25 mouse cellular contexts compared by ENCODE assay signal in the genomic region with DNA sequence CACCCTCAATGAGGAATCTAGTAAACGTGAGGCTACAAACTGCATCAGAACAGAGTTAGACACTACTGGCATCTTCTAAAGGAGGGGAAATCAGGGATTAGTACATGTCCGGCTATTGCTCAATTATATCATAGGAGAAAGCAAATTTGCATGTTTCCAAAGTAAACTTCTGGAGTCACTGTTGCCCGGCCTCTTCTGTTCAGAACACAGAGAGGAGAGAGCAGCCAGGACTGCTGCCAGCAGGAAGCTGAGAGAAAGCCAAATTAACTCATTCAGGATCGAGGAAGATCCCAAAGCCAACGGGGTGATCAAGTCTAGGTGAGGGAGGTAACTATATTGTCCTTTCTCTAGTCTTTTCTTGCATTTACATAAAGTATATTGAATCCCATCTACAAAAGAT.
A peak's percentile ranks its signal among the peaks of the same experiment; 100 is the strongest.
DNase-seq lines count a peak whose midpoint lies in the region; ATAC-seq and TF ChIP-seq lines count a peak whose summit lies in the region.
"Had no signal": no experiment of that assay in that cellular context is flagged by ENCODE, and none has a peak within 500 bp of the region (broad histone marks: within the 10 kb centered on the region; RNA-seq: fewer than 3 reads in every experiment).

No protein-coding gene starts in this region.

- no peaks in the 10 kb centered on the region for H3K36me3 ChIP-seq in liver, adult 2 months (ENCODE audit: control insufficient read depth, insufficient read depth, low read length)
- H3K36me3 ChIP-seq in midbrain, embryonic 15.5 days (replicated peaks), result no peaks in the 10 kb centered on the region
- H3K36me3 ChIP-seq: embryonic facial prominence, embryonic 10.5 days; embryonic facial prominence, embryonic 13.5 days; forebrain, embryonic 12.5 days; forebrain, embryonic 15.5 days; heart, embryonic 10.5 days; heart, embryonic 13.5 days; hindbrain, embryonic 12.5 days; hindbrain, embryonic 15.5 days had no signal

- TF ChIP-seq CTCF in cerebellum, adult 2 months (IDR thresholded peaks at IDR 0.05; ENCODE audit: borderline replicate concordance, insufficient read depth, low read depth, low read length), result no peak
- TF ChIP-seq CTCF in liver, adult 2 months (IDR thresholded peaks at IDR 0.05; ENCODE audit: low read depth, low read length), result no peak

- H3K27ac ChIP-seq in cerebellum, adult 2 months (ENCODE audit: insufficient read depth, low read length), result no peak overlapping the region
- H3K27ac ChIP-seq in liver, adult 2 months (replicated peaks; ENCODE audit: insufficient read depth, low read depth, low read length), result no peak overlapping the region
- H3K27ac ChIP-seq in midbrain, embryonic 15.5 days, result no peak overlapping the region
- H3K27ac ChIP-seq: embryonic facial prominence, embryonic 10.5 days; embryonic facial prominence, embryonic 13.5 days; forebrain, embryonic 12.5 days; forebrain, embryonic 15.5 days; heart, adult 2 months; heart, embryonic 10.5 days; heart, embryonic 13.5 days; hindbrain, embryonic 12.5 days; hindbrain, embryonic 15.5 days had no signal

- no peak for TF ChIP-seq POLR2A in cerebellum, adult 2 months (IDR thresholded peaks at IDR 0.05; ENCODE audit: borderline replicate concordance, insufficient read depth, low read length)
- TF ChIP-seq POLR2A in liver, adult 2 months (IDR thresholded peaks at IDR 0.05; ENCODE audit: extremely low read depth, insufficient read depth, low read length), result no peak

- no peak overlapping the region for H3K9ac ChIP-seq in liver, adult 2 months (ENCODE audit: low read depth, low read length)
- no peak overlapping the region for H3K9ac ChIP-seq in midbrain, embryonic 15.5 days
- H3K9ac ChIP-seq: embryonic facial prominence, embryonic 13.5 days; forebrain, embryonic 12.5 days; forebrain, embryonic 15.5 days; heart, embryonic 13.5 days; hindbrain, embryonic 12.5 days; hindbrain, embryonic 15.5 days had no signal

- no peak for ATAC-seq in midbrain, embryonic 15.5 days (replicated peaks)
- ATAC-seq: CD4-positive, CD25-positive, alpha-beta regulatory T cell, adult 4 months; forebrain, embryonic 15.5 days had no signal

- no peaks in the 10 kb centered on the region for H3K79me2 ChIP-seq in liver, adult 2 months (ENCODE audit: control insufficient read depth, insufficient read depth, low read length)

- H3K4me1 ChIP-seq in cerebellum, adult 2 months (ENCODE audit: control insufficient read depth, insufficient read depth, low read length), result no peaks in the 10 kb centered on the region
- H3K4me1 ChIP-seq in liver, adult 2 months (ENCODE audit: control insufficient read depth, insufficient read depth, low read length), result no peaks in the 10 kb centered on the region
- no peaks in the 10 kb centered on the region for H3K4me1 ChIP-seq in midbrain, embryonic 15.5 days
- H3K4me1 ChIP-seq: forebrain, embryonic 12.5 days; forebrain, embryonic 15.5 days; hindbrain, embryonic 12.5 days; hindbrain, embryonic 15.5 days had no signal

- no peak overlapping the region for H3K4me3 ChIP-seq in cerebellum, adult 2 months (replicated peaks; ENCODE audit: insufficient read depth, low read depth, low read length)
- H3K4me3 ChIP-seq in liver, adult 2 months (ENCODE audit: insufficient read depth, low read depth, low read length), result no peak overlapping the region
- H3K4me3 ChIP-seq in midbrain, embryonic 15.5 days, result no peak overlapping the region
- H3K4me3 ChIP-seq: embryonic facial prominence, embryonic 10.5 days; embryonic facial prominence, embryonic 13.5 days; erythroblast, embryonic 14.5 days; forebrain, embryonic 12.5 days; forebrain, embryonic 15.5 days; heart, adult 2 months; heart, embryonic 10.5 days; heart, embryonic 13.5 days; hindbrain, embryonic 12.5 days; hindbrain, embryonic 15.5 days had no signal

- no peaks in the 10 kb centered on the region for H3K27me3 ChIP-seq in cerebellum, adult 2 months (ENCODE audit: control insufficient read depth, insufficient read depth, low read length)
- H3K27me3 ChIP-seq in liver, adult 2 months (ENCODE audit: control insufficient read depth, insufficient read depth, low read length), result no peaks in the 10 kb centered on the region
- H3K27me3 ChIP-seq in midbrain, embryonic 15.5 days (replicated peaks), result no peaks in the 10 kb centered on the region
- H3K27me3 ChIP-seq: embryonic facial prominence, embryonic 13.5 days; forebrain, embryonic 12.5 days; forebrain, embryonic 15.5 days; heart, embryonic 13.5 days; hindbrain, embryonic 12.5 days; hindbrain, embryonic 15.5 days had no signal

- peak; percentile 19 to 20 for DNase-seq in cerebellum, postnatal 14 days
- DNase-seq in cerebellum, adult 2 months, result no peak
- DNase-seq in liver, adult 2 months (ENCODE audit: extremely low read depth, low read depth, low spot score), result peak; percentile 68
- no peak for DNase-seq in liver
- peak; percentile 18 for DNase-seq in lung, postnatal 25 days (ENCODE audit: low spot score)
- DNase-seq in lung, postnatal 4 days, result no peak
- peak; percentile 3 for DNase-seq in adipocyte (ENCODE audit: low spot score)
- DNase-seq: adrenal gland, postnatal 14 days; cerebellum, adult 11 months; cerebellum, adult 9-10 months; cerebellum, postnatal 36 days; embryo, embryonic 11 days; gastrocnemius, postnatal 25 days; heart, adult 2 months had no signal

- H3K4me2 ChIP-seq in midbrain, embryonic 15.5 days, result no peak overlapping the region
- H3K4me2 ChIP-seq: embryonic facial prominence, embryonic 13.5 days; forebrain, embryonic 12.5 days; forebrain, embryonic 15.5 days; heart, embryonic 13.5 days; hindbrain, embryonic 12.5 days; hindbrain, embryonic 15.5 days had no signal

- 19% methylated on average over 5 of the region's 5 CpGs for WGBS in cerebellum, adult 2 months
- WGBS in liver, adult 2 months, result 19% methylated on average over 5 of the region's 5 CpGs
- 73% methylated on average over 5 of the region's 5 CpGs for WGBS in midbrain, embryonic 15.5 days

- no peaks in the 10 kb centered on the region for H3K9me3 ChIP-seq in midbrain, embryonic 15.5 days
- H3K9me3 ChIP-seq: embryonic facial prominence, embryonic 10.5 days; embryonic facial prominence, embryonic 13.5 days; forebrain, embryonic 12.5 days; forebrain, embryonic 15.5 days; heart, embryonic 10.5 days; heart, embryonic 13.5 days; hindbrain, embryonic 12.5 days; hindbrain, embryonic 15.5 days had no signal

Comparison
In these comparisons a context has a peak if more than half of its experiments do, and no peak if none do; other contexts are left out.
1. DNase-seq: peak in cerebellum, postnatal 14 days (2 of 2), liver, adult 2 months (single experiment), lung, postnatal 25 days (single experiment) and adipocyte (single experiment); none in cerebellum, adult 2 months (0 of 2), liver (single experiment) and lung, postnatal 4 days (0 of 2).